Mouse (Mus musculus): ENCODE data around the gene Cldn1. TPM values are rescaled to one million over a fixed set of nuclear protein-coding genes. Genes with fewer than 3 reads are reported as not detected.

The Cldn1 gene
- polyA plus RNA-seq, 1 experiment from 2014 or later = 10.6 TPM

DNA sequence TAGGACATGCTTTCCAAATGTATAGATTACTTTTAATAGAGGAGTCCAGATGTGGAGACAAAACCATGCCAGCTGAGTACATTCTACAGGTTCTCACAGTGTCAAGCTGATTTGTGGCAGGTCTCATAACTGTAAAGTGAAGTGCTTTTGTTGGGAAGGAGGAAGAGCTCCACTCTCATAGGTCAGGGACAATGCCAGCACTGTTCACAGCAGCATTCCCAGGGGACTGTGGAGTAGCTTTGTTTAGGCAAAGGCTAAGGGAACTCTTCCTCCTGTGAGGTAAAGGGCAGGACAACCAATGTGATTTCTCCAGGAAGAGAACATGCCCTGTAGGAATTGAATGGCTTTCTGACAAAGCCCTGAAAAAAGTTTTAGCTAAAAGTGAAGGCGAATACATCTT, 1.5 kb downstream of the Cldn1 start:
- no peak overlapping the region for H3K9ac ChIP-seq (ENCODE audit: low read depth, low read length)
- no peaks in the 10 kb centered on the region for H3K27me3 ChIP-seq (ENCODE audit: control insufficient read depth, insufficient read depth, low read length)
- no peak overlapping the region for H3K27ac ChIP-seq (ENCODE audit: low read depth, low read length)
- WGBS = 84% methylated on average over 1 of the region's 1 CpGs
- no peaks in the 10 kb centered on the region for H3K4me1 ChIP-seq (replicated peaks; ENCODE audit: control insufficient read depth, insufficient read depth, low read length)
- H3K4me2 ChIP-seq (replicated peaks; ENCODE audit: low read depth, low read length) = no peak overlapping the region
- no peaks in the 10 kb centered on the region for H3K36me3 ChIP-seq (ENCODE audit: control insufficient read depth, insufficient read depth, low read length)
- ATAC-seq (ENCODE audit: low FRiP score) = no peak
- H3K9me3 ChIP-seq (ENCODE audit: control insufficient read depth, low read length) = no peaks in the 10 kb centered on the region
- no peak overlapping the region for H3K4me3 ChIP-seq (ENCODE audit: low read depth, low read length)
- no peak for DNase-seq (ENCODE audit: low spot score)

DNA sequence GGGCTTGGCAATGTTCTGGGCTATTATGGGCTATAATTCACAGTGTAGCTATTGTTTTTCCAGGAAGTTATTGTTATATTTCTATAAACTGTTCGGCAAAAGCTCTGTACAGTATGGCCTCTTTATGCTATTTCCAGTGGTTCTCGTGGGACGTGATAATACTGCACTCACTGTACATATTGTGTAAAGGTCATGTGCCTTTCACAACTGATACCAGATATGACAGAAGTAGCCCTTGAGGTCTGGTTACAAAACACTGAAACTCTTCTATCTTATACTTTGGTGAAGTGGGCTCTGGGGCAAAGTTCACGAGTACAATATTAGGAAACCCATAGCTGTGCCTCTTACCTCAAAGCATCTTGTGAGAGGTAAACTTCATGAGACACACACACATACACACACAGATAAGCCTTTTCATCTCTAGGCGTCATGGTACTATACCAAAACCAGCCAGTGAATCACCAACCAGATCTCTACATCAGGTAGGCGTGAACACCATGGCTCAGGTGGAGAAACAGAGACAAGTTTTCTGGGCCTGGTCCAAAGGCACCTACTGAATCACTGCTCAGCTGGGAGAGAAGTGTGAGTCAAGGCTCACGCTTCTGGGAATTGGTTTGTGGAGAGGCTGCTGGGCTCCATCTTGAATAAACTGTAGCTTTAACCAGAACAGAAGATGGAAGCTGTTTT, 2.5 kb downstream of the Cldn1 start:
- H3K4me3 ChIP-seq (ENCODE audit: low read depth, low read length) = no peak overlapping the region
- H3K36me3 ChIP-seq (ENCODE audit: control insufficient read depth, insufficient read depth, low read length) = no peaks in the 10 kb centered on the region
- no peaks in the 10 kb centered on the region for H3K4me1 ChIP-seq (replicated peaks; ENCODE audit: control insufficient read depth, insufficient read depth, low read length)
- H3K27me3 ChIP-seq (ENCODE audit: control insufficient read depth, insufficient read depth, low read length) = no peaks in the 10 kb centered on the region
- no peak overlapping the region for H3K27ac ChIP-seq (ENCODE audit: low read depth, low read length)
- ATAC-seq (ENCODE audit: low FRiP score) = no peak
- DNase-seq (ENCODE audit: low spot score) = no peak
- no peaks in the 10 kb centered on the region for H3K9me3 ChIP-seq (ENCODE audit: control insufficient read depth, low read length)
- H3K9ac ChIP-seq (ENCODE audit: low read depth, low read length) = no peak overlapping the region
- no peak overlapping the region for H3K4me2 ChIP-seq (replicated peaks; ENCODE audit: low read depth, low read length)
- WGBS = 91% methylated on average over 7 of the region's 7 CpGs

DNA sequence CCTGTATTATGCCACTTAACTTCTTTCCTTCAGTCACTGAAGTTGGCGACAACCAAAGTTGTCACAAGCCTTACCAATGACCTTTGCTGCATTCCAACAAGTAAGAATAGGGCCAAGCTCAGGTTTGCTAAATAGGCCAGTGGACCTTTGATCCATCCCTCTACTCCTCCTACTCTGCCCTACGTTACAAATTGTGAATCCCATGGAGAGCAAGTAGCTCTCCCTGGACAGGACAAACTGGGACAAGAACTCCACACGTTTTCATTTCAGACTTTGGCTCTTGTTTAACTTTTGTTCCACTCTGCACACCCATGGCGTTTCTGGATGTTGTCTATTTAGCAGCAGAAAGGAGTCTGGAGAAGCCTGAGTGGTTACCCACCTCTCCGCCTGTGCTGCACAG, 3.5 kb downstream of the Cldn1 start:
- Histone ChIP-seq H3K4me3 (ENCODE audit: low read depth, low read length) (no peak overlapping the region), H3K4me2 (replicated peaks; ENCODE audit: low read depth, low read length) (no peak overlapping the region), H3K27ac (ENCODE audit: low read depth, low read length) (no peak overlapping the region), H3K36me3 (ENCODE audit: control insufficient read depth, insufficient read depth, low read length) (no peaks in the 10 kb centered on the region), H3K9me3 (ENCODE audit: control insufficient read depth, low read length) (no peaks in the 10 kb centered on the region), H3K27me3 (ENCODE audit: control insufficient read depth, insufficient read depth, low read length) (no peaks in the 10 kb centered on the region), H3K9ac (ENCODE audit: low read depth, low read length) (no peak overlapping the region), H3K4me1 (replicated peaks; ENCODE audit: control insufficient read depth, insufficient read depth, low read length) (no peaks in the 10 kb centered on the region)
- DNase-seq (ENCODE audit: low spot score) = no peak
- ATAC-seq (ENCODE audit: low FRiP score) = no peak
- WGBS = 72% methylated on average over 5 of the region's 5 CpGs

DNA sequence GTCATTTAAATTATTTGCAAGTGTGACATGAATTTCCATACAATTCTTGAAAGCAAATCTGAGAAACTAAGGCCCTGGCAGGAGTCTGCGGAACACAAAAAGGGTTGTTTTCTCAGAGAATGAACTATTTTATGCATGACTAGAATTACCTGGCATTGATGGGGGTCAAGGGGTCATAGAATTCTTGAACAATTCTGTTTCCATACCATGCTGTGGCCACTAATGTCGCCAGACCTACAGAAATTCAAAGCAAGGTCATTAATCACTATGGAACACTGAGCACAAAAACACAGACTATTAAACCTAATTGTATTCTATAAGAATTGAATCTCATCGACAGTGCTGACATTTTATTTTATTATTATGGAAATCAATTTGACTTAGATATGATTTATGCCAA, 10.9 kb downstream of the Cldn1 start:
- DNase-seq (ENCODE audit: low spot score) (peak; percentile 31), ATAC-seq (ENCODE audit: low FRiP score) (peak; percentile 60)
- Histone ChIP-seq H3K27ac (ENCODE audit: low read depth, low read length) (no peak overlapping the region), H3K4me3 (ENCODE audit: low read depth, low read length) (no peak overlapping the region), H3K9ac (ENCODE audit: low read depth, low read length) (no peak overlapping the region), H3K9me3 (ENCODE audit: control insufficient read depth, low read length) (no peaks in the 10 kb centered on the region), H3K36me3 (ENCODE audit: control insufficient read depth, insufficient read depth, low read length) (no peaks in the 10 kb centered on the region), H3K4me1 (replicated peaks; ENCODE audit: control insufficient read depth, insufficient read depth, low read length) (no peaks in the 10 kb centered on the region), H3K4me2 (replicated peaks; ENCODE audit: low read depth, low read length) (no peak overlapping the region), H3K27me3 (ENCODE audit: control insufficient read depth, insufficient read depth, low read length) (no peaks in the 10 kb centered on the region)
- 27% methylated on average over 3 of the region's 3 CpGs for WGBS

DNA sequence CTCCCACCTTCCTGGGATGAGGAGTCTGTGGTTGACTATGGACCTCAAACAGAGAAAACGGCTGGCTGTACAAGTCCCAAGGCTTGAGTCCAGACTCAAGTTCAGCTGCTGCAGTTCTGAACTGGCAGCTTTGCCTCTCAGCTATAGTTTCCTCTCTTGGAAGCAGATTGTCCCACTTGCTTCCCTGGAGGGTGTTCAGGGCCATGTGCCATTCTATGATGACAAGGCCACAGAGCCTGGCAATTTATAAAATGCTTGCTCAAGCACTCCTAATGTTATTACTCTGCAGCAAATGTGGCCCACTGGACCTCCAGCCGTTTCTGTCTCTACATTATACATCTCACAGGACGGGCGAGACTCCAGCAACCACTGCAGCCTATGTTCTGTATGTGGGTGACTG, 12.0 kb downstream of the Cldn1 start:
- Histone ChIP-seq H3K36me3 (ENCODE audit: control insufficient read depth, insufficient read depth, low read length) (no peaks in the 10 kb centered on the region), H3K9me3 (ENCODE audit: control insufficient read depth, low read length) (no peaks in the 10 kb centered on the region), H3K27me3 (ENCODE audit: control insufficient read depth, insufficient read depth, low read length) (no peaks in the 10 kb centered on the region), H3K4me2 (replicated peaks; ENCODE audit: low read depth, low read length) (no peak overlapping the region), H3K4me3 (ENCODE audit: low read depth, low read length) (no peak overlapping the region), H3K9ac (ENCODE audit: low read depth, low read length) (no peak overlapping the region), H3K27ac (ENCODE audit: low read depth, low read length) (no peak overlapping the region), H3K4me1 (replicated peaks; ENCODE audit: control insufficient read depth, insufficient read depth, low read length) (no peaks in the 10 kb centered on the region)
- peak; percentile 56; the same call in 1 of the 2 replicates for ATAC-seq (ENCODE audit: low FRiP score)
- WGBS = 68% methylated on average over 4 of the region's 4 CpGs
- no peak for DNase-seq (ENCODE audit: low spot score)

DNA sequence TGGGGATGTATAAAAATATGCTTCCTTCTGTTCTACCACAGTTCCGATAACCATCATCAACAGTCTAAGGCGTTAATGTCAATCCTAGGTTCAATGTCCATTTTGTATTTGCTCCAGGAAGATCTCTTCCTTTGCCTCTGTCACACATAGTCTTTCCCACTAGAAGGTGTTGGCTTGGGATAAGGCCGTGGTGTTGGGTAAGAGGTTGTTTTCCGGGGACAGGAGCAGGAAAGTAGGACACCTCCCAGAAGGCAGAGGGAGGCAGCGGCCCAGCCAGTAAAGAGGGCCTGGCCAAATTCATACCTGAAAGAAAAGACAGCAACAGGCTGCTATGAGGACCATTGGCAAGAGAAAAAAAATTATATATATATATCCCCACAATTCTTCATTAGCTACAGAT, 12.7 kb downstream of the Cldn1 start:
- no peak for ATAC-seq (ENCODE audit: low FRiP score)
- DNase-seq (ENCODE audit: low spot score) = no peak
- Histone ChIP-seq H3K4me3 (ENCODE audit: low read depth, low read length) (no peak overlapping the region), H3K4me1 (replicated peaks; ENCODE audit: control insufficient read depth, insufficient read depth, low read length) (no peaks in the 10 kb centered on the region), H3K9ac (ENCODE audit: low read depth, low read length) (no peak overlapping the region), H3K4me2 (replicated peaks; ENCODE audit: low read depth, low read length) (no peak overlapping the region), H3K27ac (ENCODE audit: low read depth, low read length) (no peak overlapping the region), H3K36me3 (ENCODE audit: control insufficient read depth, insufficient read depth, low read length) (no peaks in the 10 kb centered on the region), H3K27me3 (ENCODE audit: control insufficient read depth, insufficient read depth, low read length) (no peaks in the 10 kb centered on the region), H3K9me3 (ENCODE audit: control insufficient read depth, low read length) (no peaks in the 10 kb centered on the region)
- 96% methylated on average over 5 of the region's 5 CpGs for WGBS

DNA sequence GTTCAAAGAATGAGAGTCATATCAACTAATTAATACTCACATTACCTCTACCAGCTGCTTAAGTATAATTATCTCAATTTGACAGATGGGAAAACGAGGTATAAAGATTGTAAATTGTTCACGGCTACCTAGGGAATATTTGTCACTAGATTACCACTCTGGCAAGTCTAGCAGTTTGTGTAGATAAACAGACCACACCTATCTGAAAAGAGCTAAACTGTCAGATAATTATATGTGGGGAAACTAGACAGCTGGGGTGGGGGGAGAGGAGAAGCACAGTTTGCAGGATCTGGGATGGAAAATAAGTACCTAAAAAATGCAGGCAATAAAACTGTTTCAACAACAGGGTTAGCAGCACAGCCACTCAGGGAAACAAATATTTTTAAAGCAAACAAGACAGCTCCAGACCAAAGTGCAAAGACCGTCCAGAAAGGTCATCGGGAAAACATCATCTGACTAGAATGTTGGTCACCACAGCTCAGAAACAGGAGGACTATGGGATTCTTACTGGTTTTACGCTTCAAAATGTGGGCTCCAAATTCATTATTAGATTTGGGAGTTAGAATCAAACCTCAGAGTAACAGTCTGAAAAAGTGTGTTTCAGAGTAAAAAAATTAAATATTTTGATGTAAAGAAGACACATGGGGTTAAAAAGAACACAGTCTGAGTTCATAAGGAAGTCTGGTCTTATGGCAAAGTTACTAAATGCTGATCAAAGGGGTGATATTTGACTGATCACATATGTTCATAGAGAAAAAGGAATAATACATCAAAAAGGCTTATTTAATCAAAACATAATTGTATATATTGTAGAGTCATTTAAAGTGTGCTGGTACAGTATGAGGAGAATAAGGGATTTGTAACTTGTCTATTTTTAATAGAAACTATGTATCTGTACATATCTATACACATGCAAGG, 13.5 kb downstream of the Cldn1 start:
- H3K27ac ChIP-seq (ENCODE audit: low read depth, low read length) = no peak overlapping the region
- no peaks in the 10 kb centered on the region for H3K4me1 ChIP-seq (replicated peaks; ENCODE audit: control insufficient read depth, insufficient read depth, low read length)
- H3K9me3 ChIP-seq (ENCODE audit: control insufficient read depth, low read length) = no peaks in the 10 kb centered on the region
- no peak for DNase-seq (ENCODE audit: low spot score)
- no peaks in the 10 kb centered on the region for H3K27me3 ChIP-seq (ENCODE audit: control insufficient read depth, insufficient read depth, low read length)
- 81% methylated on average over 5 of the region's 5 CpGs for WGBS
- no peak overlapping the region for H3K9ac ChIP-seq (ENCODE audit: low read depth, low read length)
- H3K36me3 ChIP-seq (ENCODE audit: control insufficient read depth, insufficient read depth, low read length) = no peaks in the 10 kb centered on the region
- H3K4me3 ChIP-seq (ENCODE audit: low read depth, low read length) = no peak overlapping the region
- no peak for ATAC-seq (ENCODE audit: low FRiP score)
- no peak overlapping the region for H3K4me2 ChIP-seq (replicated peaks; ENCODE audit: low read depth, low read length)

DNA sequence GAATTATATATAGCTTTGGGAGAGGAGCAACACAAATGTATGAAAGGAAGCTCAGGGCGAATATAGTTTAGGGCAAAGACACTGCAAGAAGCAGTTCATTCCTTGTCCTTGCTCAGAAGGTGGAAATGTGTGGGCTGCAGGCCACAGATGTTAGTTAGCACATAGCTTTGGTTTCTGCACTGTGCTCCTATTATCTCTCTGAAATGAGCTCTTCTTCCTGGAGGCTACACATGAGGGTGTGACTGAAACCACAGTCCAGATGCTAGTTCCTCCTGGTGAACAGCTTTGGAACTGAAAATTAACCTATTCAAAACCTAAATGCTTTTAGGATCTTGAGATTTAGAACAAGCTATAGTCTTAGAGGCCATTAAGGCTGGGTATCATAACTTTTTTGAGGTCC, 16.1 kb downstream of the Cldn1 start:
- no peak for DNase-seq (ENCODE audit: low spot score)
- no peaks in the 10 kb centered on the region for H3K4me1 ChIP-seq (replicated peaks; ENCODE audit: control insufficient read depth, insufficient read depth, low read length)
- no peak overlapping the region for H3K4me3 ChIP-seq (ENCODE audit: low read depth, low read length)
- no peak overlapping the region for H3K9ac ChIP-seq (ENCODE audit: low read depth, low read length)
- WGBS = 92% methylated on average over 1 of the region's 1 CpGs
- H3K27ac ChIP-seq (ENCODE audit: low read depth, low read length) = no peak overlapping the region
- H3K36me3 ChIP-seq (ENCODE audit: control insufficient read depth, insufficient read depth, low read length) = no peaks in the 10 kb centered on the region
- H3K27me3 ChIP-seq (ENCODE audit: control insufficient read depth, insufficient read depth, low read length) = no peaks in the 10 kb centered on the region
- ATAC-seq (ENCODE audit: low FRiP score) = no peak
- H3K9me3 ChIP-seq (ENCODE audit: control insufficient read depth, low read length) = no peaks in the 10 kb centered on the region
- H3K4me2 ChIP-seq (replicated peaks; ENCODE audit: low read depth, low read length) = no peak overlapping the region

DNA sequence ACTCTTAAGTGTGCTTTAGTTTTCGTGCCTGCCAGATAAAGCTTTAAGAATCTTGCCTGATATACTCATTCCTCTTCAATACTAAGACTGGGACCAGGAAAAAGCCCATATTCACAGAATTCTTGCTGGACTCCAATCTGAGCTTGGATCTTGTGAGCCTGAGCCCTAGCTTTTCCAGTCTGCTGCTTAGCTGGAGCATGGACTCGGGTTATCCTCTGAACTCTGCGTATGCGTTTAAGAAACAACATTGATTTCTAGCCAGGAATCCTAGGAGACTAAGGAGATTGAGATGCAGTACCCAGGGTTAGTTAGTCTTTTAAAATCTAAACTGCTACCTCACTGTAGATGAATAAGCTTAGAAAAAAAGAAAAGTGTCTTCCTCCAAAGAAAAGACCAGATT, 20.9 kb downstream of the Cldn1 start:
- DNase-seq (ENCODE audit: low spot score) (no peak), ATAC-seq (ENCODE audit: low FRiP score) (no peak)
- no peak overlapping the region for H3K9ac ChIP-seq (ENCODE audit: low read depth, low read length)
- H3K4me2 ChIP-seq (replicated peaks; ENCODE audit: low read depth, low read length) = no peak overlapping the region
- no peak overlapping the region for H3K4me3 ChIP-seq (ENCODE audit: low read depth, low read length)
- H3K27ac ChIP-seq (ENCODE audit: low read depth, low read length) = no peak overlapping the region
- WGBS = 93% methylated on average over 4 of the region's 4 CpGs
- H3K9me3 ChIP-seq (ENCODE audit: control insufficient read depth, low read length) = no peaks in the 10 kb centered on the region
- H3K36me3 ChIP-seq (ENCODE audit: control insufficient read depth, insufficient read depth, low read length) = no peaks in the 10 kb centered on the region
- H3K27me3 ChIP-seq (ENCODE audit: control insufficient read depth, insufficient read depth, low read length) = no peaks in the 10 kb centered on the region
- H3K4me1 ChIP-seq (replicated peaks; ENCODE audit: control insufficient read depth, insufficient read depth, low read length) = no peaks in the 10 kb centered on the region
